Mouse (Mus musculus) R1 (cell line): Measurements from ENCODE around the gene Cx3cl1.

Experiments
- DNase-seq: peaks from one replicate; pipeline ENCODE4 v3.0.0-alpha.2; 2018; ENCODE audit warnings: low read depth, low spot score

Cx3cl1 gene

GRCm38 (mm10) chr8:94773700-94774171 is 1.9 kb downstream of the Cx3cl1 start:
- no peak for DNase-seq

GRCm38 (mm10) chr8:94774601-94775000 is 2.8 kb downstream of the Cx3cl1 start:
- DNase-seq = no peak

GRCm38 (mm10) chr8:94776346-94776745 is 4.5 kb downstream of the Cx3cl1 start:
- DNase-seq = no peak

- no peak for DNase-seq
Observed at GRCm38 (mm10) chr8:94778036-94778435, 6.2 kb downstream of the Cx3cl1 start.

GRCm38 (mm10) chr8:94778473-94778872 is 6.7 kb downstream of the Cx3cl1 start:
- no peak for DNase-seq

- DNase-seq = no peak
Observed at GRCm38 (mm10) chr8:94778895-94779533, 7.2 kb downstream of the Cx3cl1 start.

GRCm38 (mm10) chr8:94779534-94780294 is 7.9 kb downstream of the Cx3cl1 start:
- DNase-seq = no peak

- DNase-seq = no peak
Observed at GRCm38 (mm10) chr8:94780491-94781154, 8.8 kb downstream of the Cx3cl1 start.

- DNase-seq = no peak
Observed at GRCm38 (mm10) chr8:94781155-94781837, 9.5 kb downstream of the Cx3cl1 start.

GRCm38 (mm10) chr8:94781838-94782235 is 10.0 kb downstream of the Cx3cl1 start:
- DNase-seq = peak; percentile 75

GRCm38 (mm10) chr8:94783890-94784289 is 12.1 kb downstream of the Cx3cl1 start:
- DNase-seq = no peak

- peak; percentile 63 for DNase-seq
Observed at GRCm38 (mm10) chr8:94785247-94785985, 13.6 kb downstream of the Cx3cl1 start.

- DNase-seq = no peak
Observed at GRCm38 (mm10) chr8:94785995-94786595, 14.3 kb downstream of the Cx3cl1 start.

- DNase-seq = peak; percentile 51
Observed at GRCm38 (mm10) chr8:94787524-94788501, 16.0 kb downstream of the Cx3cl1 start.

- peak; percentile 18 for DNase-seq
Observed at GRCm38 (mm10) chr8:94789256-94789955, 17.6 kb downstream of the Cx3cl1 start.

- DNase-seq = no peak
Observed at GRCm38 (mm10) chr8:94794368-94794767, 22.6 kb downstream of the Cx3cl1 start.

- no peak for DNase-seq
Observed at GRCm38 (mm10) chr8:94794782-94795181, 23.0 kb downstream of the Cx3cl1 start.

GRCm38 (mm10) chr8:94800278-94800968 is 28.6 kb downstream of the Cx3cl1 start:
- DNase-seq = peak; percentile 80
